Mouse (Mus musculus) inflammation-experienced regulatory T-cells, adult 6 months (primary cell): Measurements from ENCODE around the gene Draxin. TPM values are rescaled to one million over a fixed set of nuclear protein-coding genes. Genes with fewer than 3 reads are reported as not detected.

ENCODE experiments used
- ATAC-seq: one replicate; pipeline ENCODE4 v1.8.0; 2017
- polyA plus RNA-seq, 3 experiments: library from polyadenylated mRNA; unstranded; fragments of 100-300 nt; shearing (Covaris generic); gene quantifications; one replicate each; pipeline ENCODE4 v1.2.1; 2017

The Draxin gene
- polyA plus RNA-seq, 3 experiments from 2014 or later, result not detected

GRCm38 (mm10) chr4:148114758-148115391 is 15.6 kb downstream of the Draxin start:
- peak; percentile 91 for ATAC-seq

GRCm38 (mm10) chr4:148112519-148112918 is 18.0 kb downstream of the Draxin start:
- ATAC-seq, result no peak

GRCm38 (mm10) chr4:148109215-148109614 is 21.3 kb downstream of the Draxin start:
- ATAC-seq, result no peak

GRCm38 (mm10) chr4:148108565-148109100 is 21.9 kb downstream of the Draxin start:
- no peak for ATAC-seq

- ATAC-seq, result no peak
Measured at GRCm38 (mm10) chr4:148107621-148108291, 22.7 kb downstream of the Draxin start.

- no peak for ATAC-seq
Measured at GRCm38 (mm10) chr4:148104146-148104545, 26.4 kb downstream of the Draxin start.

- peak; percentile 54 for ATAC-seq
Measured at GRCm38 (mm10) chr4:148101801-148102527, 28.5 kb downstream of the Draxin start.

- no peak for ATAC-seq
Measured at GRCm38 (mm10) chr4:148098666-148099065, 31.8 kb downstream of the Draxin start.

- no peak for ATAC-seq
Measured at GRCm38 (mm10) chr4:148097936-148098335, 32.6 kb downstream of the Draxin start.

GRCm38 (mm10) chr4:148095081-148095480 is 35.4 kb downstream of the Draxin start:
- no peak for ATAC-seq

GRCm38 (mm10) chr4:148094161-148094560 is 36.3 kb downstream of the Draxin start:
- no peak for ATAC-seq

- ATAC-seq, result no peak
Measured at GRCm38 (mm10) chr4:148092551-148093271, 37.8 kb downstream of the Draxin start.

- ATAC-seq, result no peak
Measured at GRCm38 (mm10) chr4:148091181-148091580, 39.3 kb downstream of the Draxin start.

GRCm38 (mm10) chr4:148089166-148089565 is 41.3 kb downstream of the Draxin start:
- no peak for ATAC-seq

GRCm38 (mm10) chr4:148087907-148088527 is 42.5 kb downstream of the Draxin start, which contains the start of gene Agtrap:
TSS of gene Agtrap (minus strand) at chr4:148088031.
- ATAC-seq, result peak; percentile 98

GRCm38 (mm10) chr4:148087091-148087906 is 43.2 kb downstream of the Draxin start:
- ATAC-seq, result peak; percentile 10

- no peak for ATAC-seq
Measured at GRCm38 (mm10) chr4:148085907-148086305, 44.6 kb downstream of the Draxin start.

GRCm38 (mm10) chr4:148085131-148085906 is 45.2 kb downstream of the Draxin start:
- ATAC-seq, result no peak

- no peak for ATAC-seq
Measured at GRCm38 (mm10) chr4:148084261-148084714, 46.2 kb downstream of the Draxin start.
